Mouse (Mus musculus): ENCODE data around the gene Cdh26. TPM values are rescaled to one million over a fixed set of nuclear protein-coding genes. Genes with fewer than 3 reads are reported as not detected.

Cdh26 gene
- not detected for polyA plus RNA-seq (2017; shearing (Covaris generic))

GRCm38 (mm10) chr2:178430231-178430630, at the start of gene Cdh26:
Cdh26 (plus strand) TSS chr2:178430531.
- ATAC-seq: no peak

DNA sequence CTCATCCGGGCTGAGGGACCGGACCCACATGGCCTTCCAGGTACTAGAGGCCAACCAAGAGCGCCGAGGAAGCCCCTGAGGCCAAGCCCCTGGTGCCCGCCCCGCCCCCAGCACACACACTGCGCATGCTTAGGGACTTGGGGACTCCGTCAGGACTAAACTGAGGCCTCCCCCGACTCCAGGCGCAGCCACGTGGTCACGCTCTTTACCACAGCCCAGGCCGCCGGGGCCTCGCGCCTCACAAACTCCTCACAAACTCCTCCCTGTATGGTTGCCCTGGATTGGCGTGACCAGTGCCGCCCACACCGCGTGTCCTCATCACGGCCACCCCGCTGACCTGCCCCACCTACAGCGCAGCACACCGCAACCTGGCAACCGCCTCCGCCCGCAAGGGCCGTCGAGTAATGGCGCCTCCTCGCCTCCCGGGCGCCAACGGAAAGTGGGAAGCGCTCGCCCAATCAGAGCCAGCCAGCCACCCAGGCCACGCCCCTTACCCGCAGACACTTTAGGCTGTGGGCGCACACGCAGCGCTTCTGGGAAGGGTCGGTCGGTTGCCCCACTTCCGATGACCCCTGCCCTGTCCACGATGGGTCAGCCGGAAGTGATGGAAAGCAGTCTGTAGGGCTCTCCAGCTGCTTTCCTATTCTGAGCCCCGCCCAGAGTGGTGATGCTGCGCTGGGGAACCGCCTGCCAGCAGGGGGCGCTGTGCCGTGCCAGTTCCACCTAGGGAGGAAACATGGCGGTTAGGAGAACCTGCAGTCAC, 23.1 kb upstream of the Cdh26 start, which contains the start of gene Sycp2:
Gene Sycp2, minus strand, starts transcription at position 633 of the 763 bp plus-strand sequence.
- no peak for ATAC-seq

DNA sequence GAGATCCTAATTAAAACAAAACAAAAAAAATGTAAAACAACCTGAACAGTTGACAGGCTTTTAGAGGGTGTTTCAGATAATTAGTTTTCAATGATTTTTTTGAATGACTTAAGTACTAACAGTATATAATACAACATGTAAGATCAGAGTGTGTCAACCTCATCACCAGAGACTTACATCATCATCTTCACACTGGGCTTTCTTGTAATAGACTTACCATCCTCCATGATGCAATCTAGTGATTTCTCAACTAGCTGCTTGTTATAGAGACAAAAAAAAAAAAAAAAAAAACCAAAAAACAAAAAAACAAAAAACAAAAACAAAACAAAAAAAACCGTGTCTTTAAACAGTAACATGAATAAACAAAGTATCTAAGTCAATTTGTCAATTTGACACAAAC, 21.3 kb upstream of the Cdh26 start:
- ATAC-seq: no peak

- ATAC-seq: no peak
These were observed 20.0 kb upstream of the Cdh26 start for GRCm38 (mm10) chr2:178410286-178410685.

GRCm38 (mm10) chr2:178412598-178412997, 17.7 kb upstream of the Cdh26 start:
- ATAC-seq: no peak

GRCm38 (mm10) chr2:178413081-178413480, 17.2 kb upstream of the Cdh26 start:
- ATAC-seq: no peak

DNA sequence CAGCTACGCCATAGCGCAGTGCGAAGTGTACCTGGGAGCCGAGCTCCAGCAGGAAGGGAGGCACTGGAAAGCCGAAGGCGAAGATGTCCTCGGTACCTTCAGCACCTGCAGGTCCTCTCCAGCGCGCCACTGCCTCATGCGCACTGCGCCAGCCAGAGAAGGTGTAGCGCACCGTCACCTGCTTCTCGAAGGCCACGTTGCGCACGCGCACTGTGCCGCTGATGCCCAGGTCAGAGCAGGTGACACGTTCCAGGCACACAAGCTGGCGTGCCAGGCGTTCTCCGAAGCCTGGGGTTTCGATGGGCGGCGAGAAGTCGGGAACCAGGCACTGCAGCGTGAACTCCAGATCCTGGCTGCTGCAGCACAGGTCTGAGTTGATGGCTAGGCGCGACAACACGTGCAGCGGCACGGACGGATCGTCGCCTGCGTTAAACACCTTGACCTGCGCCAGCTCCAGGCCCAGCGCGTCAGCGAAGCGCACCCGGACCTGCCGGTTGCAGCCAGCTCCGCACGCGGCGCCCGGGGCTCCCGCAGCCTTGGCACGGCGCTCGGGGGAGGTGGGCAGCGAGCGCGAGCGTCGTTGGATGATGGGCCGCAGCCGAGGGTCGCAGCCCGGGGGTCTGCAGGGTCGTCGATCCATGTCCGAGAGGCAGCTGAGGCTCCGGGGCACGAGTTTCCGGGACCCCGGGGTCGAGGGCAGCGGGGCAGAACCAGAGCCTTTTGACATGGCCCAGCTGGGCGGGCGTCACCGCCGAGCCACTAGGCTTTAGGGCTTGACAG, 16.7 kb upstream of the Cdh26 start:
- no peak for ATAC-seq

DNA sequence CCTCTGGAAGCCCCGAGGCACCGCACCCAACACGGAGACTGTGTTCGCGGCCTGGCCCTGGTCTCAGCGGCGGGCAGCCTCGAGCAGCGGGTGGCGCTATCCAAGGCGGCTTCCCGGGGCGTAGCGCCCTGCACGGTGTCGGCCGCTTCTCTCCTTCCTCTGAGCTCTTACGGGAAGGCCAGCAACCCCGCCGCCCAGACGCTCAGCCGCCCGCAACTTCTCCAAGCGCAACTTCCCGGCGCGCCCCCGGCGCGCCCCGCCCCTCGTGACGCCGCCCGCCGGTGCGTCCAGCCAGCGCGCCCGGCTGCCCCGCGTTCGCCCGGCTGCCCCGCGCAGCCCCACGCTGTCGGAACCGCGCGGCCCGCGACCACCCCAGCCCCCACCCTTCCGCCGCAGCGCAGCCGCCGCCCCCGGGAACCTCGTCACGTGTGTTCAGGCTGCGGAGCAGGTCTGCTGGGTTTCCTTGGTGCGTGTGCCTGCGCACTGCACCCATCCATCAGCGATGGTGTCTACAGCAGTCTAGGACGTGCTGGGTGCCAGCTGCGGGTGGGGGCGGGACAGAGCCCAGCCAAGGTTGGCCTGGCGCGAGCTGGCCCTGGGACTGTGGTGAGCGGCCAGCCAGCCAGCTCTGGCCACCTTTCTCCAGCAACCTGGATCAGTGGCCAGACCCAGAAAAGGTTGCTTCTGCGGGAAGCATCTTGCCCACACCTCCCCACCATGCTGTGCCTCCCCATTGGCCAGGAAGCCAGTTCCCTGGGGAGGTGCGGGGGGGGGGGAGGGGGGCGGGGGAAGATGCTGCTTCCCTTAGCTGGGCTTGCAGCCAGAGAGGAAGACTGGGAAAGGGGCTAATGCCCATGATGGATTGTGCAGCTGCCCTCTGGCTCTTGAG, 15.8 kb upstream of the Cdh26 start, which contains the start of the genes Ppp1r3d and Fam217b:
Gene Ppp1r3d, minus strand, starts transcription at position 212 of the 889 bp plus-strand sequence.
Gene Fam217b, plus strand, starts transcription at position 264 of the 889 bp plus-strand sequence.
- ATAC-seq: no peak

GRCm38 (mm10) chr2:178415150-178415448, 15.2 kb upstream of the Cdh26 start:
- no peak for ATAC-seq

- no peak for ATAC-seq
These were observed 13.9 kb upstream of the Cdh26 start for GRCm38 (mm10) chr2:178416427-178416826.

DNA sequence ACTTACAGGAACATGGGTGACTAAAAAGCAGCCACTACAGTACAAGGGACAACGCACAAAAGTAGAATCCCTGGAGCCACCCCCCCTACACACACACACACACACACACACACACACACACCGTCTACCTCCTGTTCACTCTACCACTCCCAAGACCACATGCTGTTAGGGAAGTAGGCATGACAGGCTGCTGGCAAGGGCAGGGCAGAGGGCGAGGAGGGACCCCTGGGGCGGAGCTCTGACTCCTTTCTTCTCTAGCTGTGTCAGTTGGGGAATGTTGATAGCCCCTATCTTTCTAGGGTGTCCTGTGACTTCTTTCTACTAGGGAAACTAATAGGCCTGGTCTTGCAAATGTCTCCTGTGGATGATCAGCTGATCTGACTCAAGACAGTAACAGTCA, 13.4 kb upstream of the Cdh26 start:
- ATAC-seq: no peak

- ATAC-seq: no peak
These were observed 9.8 kb upstream of the Cdh26 start for GRCm38 (mm10) chr2:178420576-178420975.

DNA sequence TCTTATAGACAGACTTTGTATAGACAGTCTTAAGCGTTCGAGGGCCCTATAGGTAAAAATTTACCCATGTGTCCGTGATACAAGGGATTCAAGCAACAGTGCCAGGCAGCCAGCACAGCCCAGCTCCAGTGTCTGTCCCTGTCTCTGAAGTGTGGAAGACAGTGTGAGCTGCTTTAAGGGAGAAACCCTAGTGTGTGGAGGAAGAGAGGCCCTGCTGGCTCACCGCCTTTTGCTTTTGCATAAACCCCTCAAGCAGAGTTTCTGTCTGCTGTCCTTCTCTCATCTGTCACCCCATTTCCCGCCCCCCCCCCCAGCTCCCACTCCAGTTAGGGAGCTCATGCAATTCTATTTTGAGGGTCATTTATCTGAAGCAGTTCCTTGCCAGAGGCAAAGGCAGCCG, 8.7 kb upstream of the Cdh26 start:
- ATAC-seq: no peak

- no peak for ATAC-seq
These were observed 8.1 kb upstream of the Cdh26 start for GRCm38 (mm10) chr2:178422186-178422585.

DNA sequence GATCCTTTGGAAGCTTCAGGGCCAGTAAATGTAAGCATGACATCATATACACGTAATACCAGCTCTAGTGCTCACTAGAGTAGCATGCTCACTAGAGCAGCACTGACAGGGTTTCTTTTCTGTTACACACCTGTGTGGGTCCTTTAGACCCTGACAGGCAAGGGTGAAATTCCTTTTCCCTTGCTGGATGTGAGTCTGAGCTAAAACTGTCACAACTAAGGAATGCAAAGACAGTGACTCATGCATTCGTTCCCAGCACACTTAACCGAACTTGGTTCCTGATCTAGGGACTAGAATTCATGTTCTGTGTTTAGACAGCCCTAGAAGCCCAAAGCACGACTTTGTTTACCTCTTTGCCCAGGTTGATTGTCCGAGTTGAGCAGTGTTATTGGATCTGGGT, 7.1 kb upstream of the Cdh26 start:
- no peak for ATAC-seq

DNA sequence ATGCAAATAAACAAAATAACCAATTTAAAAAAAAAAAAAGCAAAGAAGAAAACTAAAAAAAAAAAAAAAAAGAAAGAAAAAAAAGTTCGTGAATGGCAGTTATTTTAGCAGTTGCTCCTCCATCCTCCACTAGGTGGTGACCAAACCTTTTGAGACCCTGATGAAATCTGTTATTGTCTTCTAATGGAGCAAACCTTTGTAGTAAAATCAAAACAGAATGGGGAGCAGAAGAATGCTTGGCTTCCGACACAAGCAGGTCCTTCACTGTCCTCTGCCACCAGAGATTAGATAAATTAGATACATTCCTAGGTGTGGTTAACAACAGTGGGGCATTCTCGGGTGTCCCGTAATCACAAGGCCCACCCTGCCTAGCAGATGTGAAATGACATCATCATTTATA, 4.1 kb upstream of the Cdh26 start:
- ATAC-seq: no peak

DNA sequence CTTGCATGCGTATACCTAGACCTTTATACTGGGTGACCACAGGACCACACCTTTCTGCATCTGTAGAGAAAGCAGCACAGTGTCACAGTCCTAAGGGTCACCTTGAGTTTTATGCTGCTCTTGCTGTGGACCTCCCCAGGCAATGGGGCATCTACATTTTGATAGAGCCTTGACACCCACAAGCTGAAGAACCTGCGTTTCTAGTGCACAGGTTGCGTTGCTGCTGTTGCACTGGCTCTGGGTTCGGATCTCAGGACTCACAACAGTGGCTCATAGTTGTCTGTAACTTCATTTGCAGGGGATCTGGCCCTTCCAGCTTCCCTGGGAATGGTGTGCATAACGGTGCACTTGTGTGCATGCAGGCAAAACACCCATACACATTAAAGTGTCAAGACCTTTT, 3.1 kb upstream of the Cdh26 start:
- no peak for ATAC-seq

DNA sequence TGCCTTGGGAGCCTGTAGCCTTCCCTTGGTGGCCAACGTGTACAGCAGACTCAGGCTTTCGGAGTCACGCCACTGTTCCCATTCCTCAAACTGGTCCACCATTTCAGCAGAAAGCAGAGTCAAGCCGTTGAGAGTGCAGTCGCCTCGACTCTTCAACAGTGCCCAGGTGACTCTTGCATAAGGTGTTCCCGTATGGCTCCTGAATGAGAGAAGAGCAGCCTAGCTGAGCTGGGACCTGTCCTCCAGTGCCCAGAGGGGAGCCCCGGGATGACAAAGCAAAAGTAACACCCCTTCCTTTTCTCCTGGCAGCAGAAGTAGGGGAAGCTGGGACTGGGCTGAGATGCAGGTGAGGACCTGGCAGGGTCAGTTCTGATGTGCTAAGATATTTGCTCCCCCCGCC, 2.1 kb upstream of the Cdh26 start:
- ATAC-seq: no peak

GRCm38 (mm10) chr2:178428676-178429075, 1.7 kb upstream of the Cdh26 start:
- ATAC-seq: no peak

GRCm38 (mm10) chr2:178429426-178429825, 905 bp upstream of the Cdh26 start:
- no peak for ATAC-seq

DNA sequence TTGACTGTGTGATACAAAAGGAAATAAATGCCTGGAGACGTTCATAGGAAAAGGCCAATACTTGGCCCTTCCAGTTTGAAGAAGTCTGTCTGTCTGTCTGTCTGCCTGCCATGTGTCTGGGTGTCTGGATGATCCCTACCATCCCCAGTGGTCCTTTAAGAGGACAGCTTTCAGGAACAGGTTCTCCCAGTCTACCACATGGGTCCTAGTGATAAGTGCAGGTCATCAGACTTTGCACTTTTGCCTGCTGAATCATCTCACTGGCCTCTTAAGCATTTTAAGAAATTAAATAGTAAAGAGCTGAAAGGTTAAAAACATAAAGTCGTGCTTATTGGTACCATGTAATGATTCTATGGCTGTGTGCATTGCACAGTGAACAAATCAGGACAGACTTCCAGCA, 3.2 kb downstream of the Cdh26 start:
- no peak for ATAC-seq

GRCm38 (mm10) chr2:178433903-178434302, 3.6 kb downstream of the Cdh26 start:
- ATAC-seq: no peak

- ATAC-seq: no peak
These were observed 7.0 kb downstream of the Cdh26 start for GRCm38 (mm10) chr2:178437311-178437710.
